Mouse (Mus musculus): ENCODE data around the gene Siglech.
"Not testable (repeated sequence)": the region's sequence is repeated elsewhere in the genome, so short reads cannot be mapped to it uniquely, and the experiment has no call there.

Gene Siglech

DNA sequence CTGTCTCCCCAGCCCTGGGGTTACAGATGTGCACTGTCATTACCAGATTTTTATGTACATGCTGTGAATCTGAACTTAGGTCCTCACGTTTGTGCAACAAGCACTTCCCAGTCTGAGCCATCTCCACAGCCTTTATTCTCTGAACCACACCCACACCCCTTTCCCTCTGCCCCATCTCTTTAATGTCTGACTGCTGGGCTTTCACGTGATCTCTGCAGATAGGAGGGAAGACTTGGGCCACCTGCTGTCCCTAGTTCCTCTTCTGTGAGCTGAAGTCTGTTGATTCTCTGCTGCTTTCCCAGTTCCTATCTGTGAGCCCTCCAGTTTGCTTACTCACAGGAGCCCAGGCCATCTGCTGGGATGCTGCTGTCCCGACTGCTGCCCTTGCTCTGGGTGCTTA is at the start of gene Siglech:
Gene Siglech, plus strand, starts transcription at position 253 of the 400 bp plus-strand sequence.
- no peak for DNase-seq (ENCODE audit: low read depth, low spot score)

GRCm38 (mm10) chr7:55722673-55723072 is 45.3 kb upstream of the Siglech start:
- DNase-seq (ENCODE audit: low read depth, low spot score) = no peak

- DNase-seq (ENCODE audit: low read depth, low spot score) = no peak
Observed at GRCm38 (mm10) chr7:55728903-55729302, 39.1 kb upstream of the Siglech start.

DNA sequence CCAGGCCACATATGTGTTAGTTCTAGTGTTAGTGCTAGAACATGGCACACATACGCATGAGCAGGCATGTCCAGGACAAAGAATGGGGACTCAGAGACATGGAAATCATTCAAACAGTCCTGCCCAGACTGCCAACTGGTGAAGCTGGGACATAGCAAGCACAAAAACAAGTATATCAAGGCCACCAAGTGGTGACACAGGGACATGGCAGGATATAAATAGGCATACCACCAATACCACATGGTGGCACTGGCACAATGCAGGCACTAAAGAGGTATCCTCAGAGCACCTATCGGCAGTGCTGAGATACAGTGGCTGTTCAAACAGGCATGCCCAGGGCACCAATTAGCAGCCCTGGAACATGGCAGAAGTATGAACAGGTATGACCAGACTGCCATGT is 33.5 kb upstream of the Siglech start:
- DNase-seq (ENCODE audit: low read depth, low spot score) = no peak

GRCm38 (mm10) chr7:55737125-55737912 is 30.7 kb upstream of the Siglech start:
- DNase-seq (ENCODE audit: low read depth, low spot score) = peak; percentile 24

DNA sequence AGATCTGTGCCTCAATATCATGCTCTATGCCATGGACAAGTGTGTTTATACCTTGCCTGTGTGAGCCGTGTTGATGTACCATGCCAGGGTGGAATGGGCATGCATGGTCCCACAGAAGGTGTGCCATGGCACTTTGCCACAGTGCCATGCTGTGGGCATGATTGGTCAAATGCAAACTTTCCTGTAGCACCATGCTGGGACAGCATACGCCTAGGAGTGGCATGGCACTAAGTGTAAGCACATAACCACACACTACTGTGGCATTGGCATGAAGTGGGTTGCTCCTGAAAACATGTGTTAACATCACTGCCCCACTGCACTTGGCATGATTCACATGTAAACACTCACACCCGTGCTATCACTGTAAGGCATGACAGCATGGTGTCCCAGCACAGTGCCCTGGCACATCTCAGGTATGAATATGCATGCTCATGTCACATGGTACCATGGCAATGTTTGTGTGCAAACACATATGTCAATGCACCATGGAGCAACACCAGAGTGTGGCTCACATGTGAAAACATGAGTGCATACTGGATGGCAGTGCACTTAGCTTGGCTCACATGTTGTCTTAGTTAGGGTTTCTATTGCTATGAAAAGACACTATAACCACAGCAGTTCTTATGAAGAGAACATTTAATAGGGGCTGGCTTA is 24.2 kb upstream of the Siglech start:
- no peak for DNase-seq (ENCODE audit: low read depth, low spot score)

DNA sequence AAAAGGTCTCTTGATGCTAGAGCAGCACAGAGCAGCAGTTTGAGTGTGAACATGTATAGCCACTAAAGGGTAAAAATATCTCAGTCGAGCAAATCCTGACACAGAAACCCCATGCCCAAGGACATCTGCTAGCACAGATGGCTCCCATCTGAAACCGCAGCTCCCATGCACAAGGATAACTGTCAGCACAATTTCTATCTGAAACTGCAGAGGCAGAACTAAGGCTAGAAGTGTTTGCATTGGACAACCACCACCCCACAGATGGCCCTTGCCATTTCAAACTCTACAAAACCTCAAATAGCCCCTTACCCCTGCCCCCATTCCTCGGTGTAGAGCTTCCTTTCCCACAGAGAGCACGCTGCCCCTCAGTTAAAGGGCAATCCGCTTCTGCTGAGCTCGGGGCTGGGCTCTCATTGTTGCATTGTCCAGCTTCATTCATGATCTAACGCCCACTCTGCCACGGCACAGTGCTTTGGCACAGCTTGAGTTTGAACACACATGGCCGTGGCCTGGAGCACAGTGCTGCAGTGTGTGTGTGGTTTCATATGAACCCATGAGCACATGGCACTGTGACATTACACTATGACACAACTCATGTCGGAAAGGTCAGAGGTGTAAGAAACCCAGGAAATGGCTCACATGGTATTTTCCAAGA is 23.3 kb upstream of the Siglech start:
- DNase-seq (ENCODE audit: low read depth, low spot score) = no peak

- no peak for DNase-seq (ENCODE audit: low read depth, low spot score)
Observed at GRCm38 (mm10) chr7:55750841-55751240, 17.1 kb upstream of the Siglech start.

GRCm38 (mm10) chr7:55759346-55759745 is 8.6 kb upstream of the Siglech start:
- DNase-seq (ENCODE audit: low read depth, low spot score) = no peak

- DNase-seq (ENCODE audit: low read depth, low spot score) = no peak
Observed at GRCm38 (mm10) chr7:55780011-55780410, 12.0 kb downstream of the Siglech start.

GRCm38 (mm10) chr7:55782493-55782892 is 14.5 kb downstream of the Siglech start:
- no peak for DNase-seq (ENCODE audit: low read depth, low spot score)

DNA sequence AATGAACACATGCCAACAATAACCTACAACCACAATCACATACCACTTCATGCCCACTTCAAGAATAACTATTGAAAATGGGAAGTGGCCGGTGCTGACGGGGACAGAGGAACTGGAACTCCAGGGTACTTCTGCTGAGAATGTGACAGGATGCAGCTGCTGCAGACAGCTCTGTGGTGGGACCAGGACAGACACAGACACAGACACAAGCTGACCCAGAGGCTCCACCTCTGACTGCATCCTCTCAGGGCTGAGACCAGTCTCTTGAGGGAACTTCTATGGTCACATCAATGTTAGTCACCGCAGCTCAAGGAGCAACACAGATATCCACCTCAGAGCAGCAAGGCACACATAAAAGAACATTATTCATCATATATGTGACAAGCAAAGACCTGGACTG is 16.6 kb downstream of the Siglech start:
- no peak for DNase-seq (ENCODE audit: low read depth, low spot score)

GRCm38 (mm10) chr7:55790586-55790985 is 22.6 kb downstream of the Siglech start:
- not testable (repeated sequence) for DNase-seq (ENCODE audit: low read depth, low spot score)

GRCm38 (mm10) chr7:55792280-55792679 is 24.3 kb downstream of the Siglech start:
- no peak for DNase-seq (ENCODE audit: low read depth, low spot score)

- DNase-seq (ENCODE audit: low read depth, low spot score) = no peak
Observed at GRCm38 (mm10) chr7:55793236-55793951, 25.4 kb downstream of the Siglech start.

DNA sequence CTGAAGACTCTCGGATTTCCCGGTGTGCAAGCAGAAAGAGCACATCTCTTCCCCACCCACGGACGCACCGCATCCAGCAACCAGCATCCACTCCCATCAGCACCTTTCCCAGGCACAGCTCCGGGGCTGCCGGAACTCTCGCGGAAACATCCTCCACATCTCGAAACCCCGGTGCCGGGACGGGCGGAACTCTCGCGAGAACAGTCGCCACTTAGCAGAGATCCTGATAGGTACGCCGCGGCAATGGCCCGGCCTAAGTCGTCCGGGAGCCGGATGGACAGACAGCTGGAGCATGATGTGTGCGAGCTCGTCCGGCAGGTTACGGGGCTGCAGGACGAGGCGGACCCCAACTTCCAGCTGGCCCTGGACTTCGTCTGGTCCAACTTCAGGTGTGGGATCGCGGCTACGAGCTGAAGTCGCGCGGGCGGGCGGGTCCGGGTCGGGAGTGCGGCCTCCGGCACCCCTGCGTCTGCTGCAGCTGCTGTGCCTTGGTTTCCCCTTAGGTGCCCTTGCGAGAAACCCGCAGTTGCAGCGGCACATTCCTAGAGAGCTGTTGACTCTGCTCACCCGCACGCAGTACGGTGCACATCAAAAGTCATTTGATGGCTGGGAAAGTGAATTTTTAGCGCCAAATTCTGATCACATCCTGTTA is 26.1 kb downstream of the Siglech start, which contains the start of gene Tubgcp5:
Gene Tubgcp5, plus strand, starts transcription at position 203 of the 652 bp plus-strand sequence.
- DNase-seq (ENCODE audit: low read depth, low spot score) = peak; percentile 97

GRCm38 (mm10) chr7:55799981-55800380 is 32.0 kb downstream of the Siglech start:
- no peak for DNase-seq (ENCODE audit: low read depth, low spot score)

GRCm38 (mm10) chr7:55809967-55810366 is 42.0 kb downstream of the Siglech start:
- DNase-seq (ENCODE audit: low read depth, low spot score) = no peak

GRCm38 (mm10) chr7:55824468-55824867 is 56.5 kb downstream of the Siglech start:
- DNase-seq (ENCODE audit: low read depth, low spot score) = no peak

- no peak for DNase-seq (ENCODE audit: low read depth, low spot score)
Observed at GRCm38 (mm10) chr7:55827551-55827950, 59.6 kb downstream of the Siglech start.
